Mouse (Mus musculus) liver, embryonic 14.5 days (tissue): ENCODE data around the gene Gper1.

Experiments
- CTCF ChIP-seq: IDR thresholded peaks from 2 replicates; pipeline ENCODE4 v1.5.1; 2016; ENCODE audit warnings: antibody characterized with exemption, low read depth, control low read depth
- EP300 ChIP-seq: IDR thresholded peaks from 2 replicates; pipeline ENCODE4 v1.6.1; 2016; ENCODE audit warnings: antibody characterized with exemption, low read depth

DNA sequence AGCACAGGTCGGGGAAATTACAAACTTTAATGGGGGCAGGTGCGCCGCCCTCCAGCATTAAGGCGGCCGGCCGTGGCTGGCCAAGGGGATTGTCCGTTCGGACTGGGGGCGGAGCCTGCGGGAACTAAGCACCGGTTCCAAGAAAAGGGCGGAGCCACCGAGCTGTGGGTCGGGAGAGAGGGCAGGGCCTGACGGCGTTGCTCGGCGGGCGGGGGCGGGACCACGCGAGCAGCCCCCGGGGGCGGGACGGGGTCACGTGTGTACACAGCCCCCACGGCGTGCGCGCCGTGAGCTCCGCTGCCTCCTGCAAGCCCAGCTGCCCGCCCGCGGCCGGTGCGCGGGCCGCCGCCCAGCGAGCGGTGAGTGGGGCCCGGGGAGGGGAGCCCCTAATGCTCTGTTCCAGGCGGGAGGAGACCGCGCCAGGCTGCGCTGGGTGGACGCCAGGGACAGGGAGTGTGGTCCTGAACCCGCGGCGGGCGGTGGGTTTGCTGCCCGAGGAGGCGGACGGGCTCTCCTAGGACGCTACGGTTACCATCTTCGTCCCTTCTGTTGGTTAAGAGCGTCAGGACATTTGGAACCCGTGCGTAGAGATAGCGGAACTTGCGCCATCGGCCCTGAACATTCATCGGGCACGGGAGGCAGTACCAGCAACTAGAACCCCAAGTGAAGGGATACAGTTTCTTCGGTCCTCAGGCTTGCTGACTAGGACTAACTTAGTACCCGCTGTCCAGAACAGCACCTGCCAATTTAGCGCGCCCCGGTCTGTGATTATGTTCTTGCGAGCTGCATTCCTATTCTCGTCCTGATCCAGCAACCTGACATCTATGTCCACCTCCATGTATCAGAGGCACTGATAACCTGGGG lies 42.3 kb upstream of the Gper1 start:
- TF ChIP-seq CTCF (no peak), EP300 (no peak)
